Mouse (Mus musculus) granulocyte monocyte progenitor cell, adult 5-6 weeks (primary cell): ENCODE measurements at regions not wholly inside any gene's neighbourhood (a gene's known extent, or its start where the extent isn't known, plus 50 kb on each side); places are given as distances from the start of the nearest gene placed in this dataset.

Experiments
- ATAC-seq: replicated peaks from 2 replicates; pipeline ENCODE4 v1.8.0; 2016; ENCODE audit warnings: mild to moderate bottlenecking, moderate TSS enrichment, inconsistent platforms; ENCODE audit not compliant: poor library complexity, severe bottlenecking

DNA sequence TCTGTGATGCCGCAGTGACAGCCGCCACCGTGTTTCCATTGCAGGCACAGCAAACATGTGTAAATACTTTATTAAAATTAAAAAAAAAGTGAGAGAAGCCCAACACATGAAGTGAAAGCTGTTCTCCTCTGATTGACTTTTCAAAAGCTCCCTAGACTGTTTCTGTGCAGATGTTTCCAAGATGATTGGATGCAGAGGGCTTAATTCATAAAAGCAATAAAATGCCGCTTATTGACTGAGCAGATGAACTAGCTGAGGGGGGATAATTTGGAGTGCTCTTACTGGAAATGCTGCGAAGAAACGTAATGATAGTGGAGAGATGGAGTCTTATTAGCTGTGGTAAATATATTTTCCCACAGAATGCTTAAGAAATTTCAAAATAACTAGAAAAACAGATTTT is 170.4 kb downstream of the Rnf144a start:
- ATAC-seq = no peak

DNA sequence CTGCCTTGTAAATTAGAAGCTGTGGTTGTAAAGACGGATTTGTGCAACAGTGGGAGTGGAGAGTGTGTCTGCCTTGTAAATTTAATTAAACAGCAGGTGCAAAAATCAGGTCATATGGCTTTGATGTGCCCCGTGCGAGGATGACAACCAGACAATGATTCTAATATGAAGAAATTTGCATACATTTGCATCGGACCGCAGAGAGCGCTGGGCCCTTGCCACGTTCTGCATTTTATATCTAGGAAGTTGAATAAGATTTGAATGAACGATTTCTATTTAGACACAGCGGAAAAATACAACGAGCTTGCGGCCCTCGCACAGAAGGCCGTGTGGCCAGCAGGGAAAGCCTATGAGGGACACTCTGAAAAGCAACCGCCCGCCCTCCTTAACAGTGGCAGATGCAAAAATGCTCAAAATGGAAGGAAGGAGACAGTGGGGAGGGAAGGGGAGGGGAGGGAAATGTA is 187.5 kb downstream of the Rnf144a start:
- no peak for ATAC-seq

DNA sequence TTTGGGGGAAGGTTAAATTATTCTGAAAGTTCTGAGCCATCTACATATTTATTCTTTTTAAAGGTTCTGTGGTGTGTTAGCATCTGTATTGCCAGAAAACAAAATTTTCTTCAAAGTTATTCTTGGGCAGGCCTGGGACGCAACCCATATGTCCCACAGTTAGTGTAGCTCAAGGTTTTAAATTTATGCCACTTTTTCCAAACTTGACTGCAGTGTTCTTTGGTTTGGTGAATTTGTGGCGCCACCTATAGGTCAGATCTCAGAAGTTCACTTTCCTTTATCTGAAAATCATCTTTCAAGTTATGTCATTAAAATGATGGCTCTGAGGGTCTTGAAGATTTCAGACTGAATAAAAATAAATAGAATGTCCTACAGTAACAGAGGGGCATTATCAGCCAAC is 188.7 kb downstream of the Rnf144a start:
- ATAC-seq = peak; percentile 17; the same call in 1 of the 2 replicates

DNA sequence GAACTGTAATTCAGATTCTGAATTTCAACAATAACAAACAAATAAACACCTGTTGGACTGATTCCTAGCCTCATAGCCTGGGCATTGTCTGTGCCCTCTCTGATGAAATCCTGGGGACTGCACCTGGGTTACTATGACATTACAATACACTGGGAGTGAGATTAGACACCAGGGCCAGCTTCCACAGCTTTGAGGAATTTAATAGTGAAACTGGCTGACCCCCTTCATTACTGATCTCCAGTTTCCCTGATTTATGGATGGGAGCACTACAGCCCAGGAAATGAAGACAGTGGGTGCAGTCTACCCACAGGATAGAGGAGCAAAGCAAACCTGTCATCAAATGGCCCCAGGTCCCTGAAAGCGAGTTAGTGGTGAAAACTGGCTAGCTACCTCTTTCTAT is 202.6 kb downstream of the Rnf144a start:
- ATAC-seq = no peak

DNA sequence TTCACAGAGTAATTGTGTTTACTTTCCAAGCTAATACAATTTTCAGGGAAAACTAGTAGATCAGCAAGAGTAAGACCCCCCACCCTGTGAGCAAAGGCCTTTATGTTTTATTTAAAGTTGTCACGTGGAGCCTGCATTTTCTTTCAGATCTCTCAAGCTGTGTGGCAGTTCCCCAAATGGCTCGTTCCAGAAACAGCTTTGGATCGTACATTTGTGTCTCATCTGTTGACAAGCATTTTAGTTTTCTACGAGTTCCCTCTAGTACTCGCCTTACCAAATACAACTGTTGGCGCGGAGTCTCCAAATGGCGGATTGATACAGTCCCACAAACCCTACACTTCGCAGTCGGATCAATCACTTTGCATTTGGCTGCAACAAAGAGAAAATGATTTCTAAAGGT is 203.6 kb downstream of the Rnf144a start:
- ATAC-seq = no peak

DNA sequence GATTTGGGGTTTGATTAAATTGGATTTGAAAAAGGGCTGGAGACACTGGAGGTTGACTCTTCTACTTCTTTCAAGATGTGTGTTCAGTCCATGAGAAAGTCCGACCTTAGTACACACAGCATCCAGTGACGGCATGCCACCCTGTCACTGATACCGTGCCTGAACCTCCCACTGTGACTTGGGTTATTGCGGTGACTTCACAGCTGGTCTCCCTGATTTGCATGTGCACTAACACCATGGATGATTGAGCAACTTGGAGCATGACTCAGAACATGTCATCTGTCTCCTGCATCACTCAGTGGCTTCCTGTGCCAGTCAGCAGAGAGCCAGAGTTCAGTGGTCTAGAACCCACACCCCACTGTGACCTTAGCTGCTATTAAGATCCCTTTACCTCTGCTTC is 208.3 kb downstream of the Rnf144a start:
- ATAC-seq = peak; percentile 92

DNA sequence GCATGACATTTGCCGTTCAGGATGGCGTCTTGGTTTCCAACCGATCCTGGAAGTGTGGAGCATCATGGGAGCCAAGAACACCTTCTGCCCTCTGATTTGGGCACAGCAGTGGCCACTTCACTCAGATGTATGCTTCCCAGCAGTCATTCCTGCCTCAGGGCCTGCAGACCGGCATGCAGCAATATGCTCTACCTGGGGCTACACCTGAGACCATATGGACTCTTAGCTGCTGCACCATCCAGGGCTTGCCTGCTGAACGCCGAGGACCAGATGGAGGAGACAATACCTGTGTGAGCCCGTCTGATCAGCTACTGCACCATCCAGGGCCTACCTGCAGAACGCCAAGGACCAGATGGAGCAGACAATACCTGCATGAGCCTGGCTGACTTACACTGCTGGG is 209.0 kb downstream of the Rnf144a start:
- no peak for ATAC-seq

DNA sequence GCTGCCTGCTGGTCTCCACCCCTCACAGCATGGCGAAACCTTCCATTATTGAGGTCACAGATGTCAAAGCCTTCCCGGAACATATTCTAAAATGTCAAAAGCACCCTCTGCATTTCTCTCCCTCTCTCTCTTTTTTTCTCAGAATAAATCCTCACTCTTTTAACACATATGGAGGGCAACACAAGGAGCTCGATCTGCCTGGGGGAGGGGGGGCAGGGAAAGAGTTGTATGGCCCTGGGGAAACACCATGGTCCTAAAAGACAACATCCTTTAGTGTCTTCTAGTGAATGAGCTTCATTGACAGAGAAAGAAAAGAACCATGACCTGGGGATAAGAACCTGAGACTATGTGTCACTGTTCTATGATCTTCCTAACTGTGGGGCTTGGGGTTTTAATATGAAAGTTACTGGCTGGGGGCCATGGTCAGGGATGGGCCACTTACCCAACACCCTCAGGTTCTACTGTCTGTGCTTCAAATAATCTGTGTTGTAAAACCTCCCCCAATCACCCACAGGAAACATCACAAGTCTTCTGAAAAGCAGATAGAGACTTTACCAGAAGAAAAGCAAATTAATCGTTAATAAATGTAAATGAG is 223.0 kb downstream of the Rnf144a start:
- ATAC-seq = no peak

DNA sequence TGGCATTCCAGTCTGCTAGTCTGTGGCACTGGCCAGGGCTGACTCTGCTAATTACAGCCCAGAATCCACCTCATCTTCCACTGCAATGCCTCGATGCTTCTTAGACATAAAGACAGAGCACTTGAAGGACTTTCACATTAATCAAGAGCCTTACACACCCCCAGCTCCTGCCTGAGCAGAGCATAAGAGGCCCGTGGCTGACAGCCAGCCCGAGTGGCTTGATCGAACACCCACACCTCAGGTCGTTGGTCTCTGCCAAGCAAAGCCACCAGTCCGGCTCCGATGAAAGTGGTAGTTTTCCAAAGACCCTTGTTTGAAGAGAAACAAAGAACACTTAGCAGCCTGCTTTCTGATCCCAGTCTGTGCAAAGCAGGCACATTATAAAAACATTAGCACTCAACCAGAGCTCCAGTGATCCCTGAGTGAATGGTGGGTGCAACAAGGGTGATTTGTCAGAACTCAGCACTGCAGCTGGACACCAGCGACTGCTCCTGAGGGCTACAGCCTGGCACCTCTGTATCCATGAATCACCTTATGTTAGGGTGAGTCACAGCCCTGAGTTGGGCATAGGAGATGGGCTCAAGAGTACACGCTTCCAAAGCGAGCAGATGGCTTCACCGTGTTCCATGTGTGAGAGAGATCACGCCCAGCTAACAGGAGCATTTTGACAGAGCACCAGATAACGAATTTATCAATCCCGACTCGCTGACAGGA is 223.6 kb downstream of the Rnf144a start:
- no peak for ATAC-seq

DNA sequence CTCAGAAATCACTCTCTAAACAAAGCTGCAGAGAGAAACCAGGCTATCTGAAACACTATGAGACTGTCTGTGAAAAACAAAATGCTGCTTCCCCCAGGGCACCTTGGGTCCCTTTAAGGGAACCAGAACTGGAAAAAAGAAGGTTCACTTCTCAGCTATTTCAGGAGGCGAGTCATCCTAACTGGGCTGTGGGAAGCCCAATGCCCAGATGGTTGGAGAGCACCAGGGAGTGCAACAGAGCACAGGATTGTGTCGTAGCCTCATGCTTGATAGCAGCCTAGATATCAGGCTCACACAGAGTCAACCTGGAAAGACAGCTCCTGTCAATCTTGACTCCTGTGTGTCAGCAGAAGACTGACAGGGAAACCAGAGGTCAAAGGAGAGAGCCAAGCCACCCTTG is 226.1 kb downstream of the Rnf144a start:
- no peak for ATAC-seq

DNA sequence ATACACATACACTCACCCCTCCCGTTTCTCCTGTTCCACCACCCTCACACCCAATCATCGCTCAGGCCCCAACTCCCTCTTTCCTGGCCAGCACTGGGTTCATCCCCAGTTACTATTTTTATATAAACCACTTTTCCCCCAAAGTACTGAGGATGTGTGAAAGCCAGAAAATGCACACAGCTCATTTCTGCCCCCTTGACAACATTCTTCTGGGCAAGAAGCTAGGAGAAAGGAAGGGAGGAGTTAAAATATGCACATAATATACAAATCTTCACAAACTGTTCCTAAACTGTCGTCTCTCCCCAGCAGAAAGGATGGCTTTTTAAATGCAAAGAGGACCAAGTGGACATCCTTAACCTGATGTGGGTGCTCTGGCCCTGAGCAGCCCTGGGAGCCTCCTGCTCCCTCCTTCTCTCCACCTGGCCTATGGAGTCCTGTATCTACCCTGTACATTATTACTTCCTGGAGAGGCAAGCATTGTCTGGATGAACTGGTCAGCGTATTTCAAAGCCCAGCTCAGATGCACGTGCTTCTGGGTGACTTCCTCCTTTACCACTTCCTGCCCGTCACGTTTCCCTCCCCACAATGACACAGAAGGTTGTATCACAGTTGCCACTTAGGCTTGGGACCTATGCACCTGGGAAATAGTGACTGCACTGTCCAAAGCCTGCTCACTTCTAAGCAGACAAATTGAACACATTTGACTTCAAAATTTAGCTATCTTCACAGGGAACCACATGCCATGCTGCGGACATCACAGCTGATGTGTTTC is 227.8 kb downstream of the Rnf144a start:
- peak; percentile 84 for ATAC-seq

DNA sequence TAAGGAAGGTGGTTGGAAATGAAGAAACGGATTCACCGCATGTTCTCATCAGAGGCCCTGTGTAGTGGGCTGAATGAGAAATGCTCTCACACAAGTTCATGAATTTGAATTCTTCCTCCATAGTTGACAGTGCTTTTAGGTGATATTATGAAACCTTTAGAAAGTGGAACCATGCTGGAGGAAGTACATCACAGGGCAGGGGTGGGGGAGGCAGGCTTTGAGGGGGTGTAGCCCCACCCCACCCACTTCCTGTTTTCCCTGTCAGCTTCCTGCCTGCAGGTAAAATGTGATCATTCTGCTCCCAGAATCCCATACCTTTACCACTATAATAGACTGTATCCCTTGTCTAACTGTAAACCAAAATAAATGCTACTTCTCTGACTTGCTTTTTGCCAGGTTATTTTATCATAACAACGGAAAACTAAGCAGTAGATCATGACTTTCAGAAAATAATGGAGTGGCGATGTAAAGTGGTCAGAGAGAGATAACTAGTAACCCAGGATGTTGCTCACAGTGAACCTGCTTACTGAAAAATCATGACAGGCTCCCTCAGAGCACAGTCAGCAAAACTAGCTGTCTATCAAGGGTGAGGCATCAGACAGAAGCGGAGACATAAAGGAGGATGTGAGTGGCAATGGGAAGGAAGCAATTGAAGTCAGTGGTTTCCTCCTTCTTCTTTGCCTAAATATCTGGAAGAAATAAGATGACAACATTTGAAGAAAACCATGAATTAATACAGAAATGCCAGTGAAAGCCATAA is 230.2 kb downstream of the Rnf144a start:
- peak; percentile 78 for ATAC-seq

DNA sequence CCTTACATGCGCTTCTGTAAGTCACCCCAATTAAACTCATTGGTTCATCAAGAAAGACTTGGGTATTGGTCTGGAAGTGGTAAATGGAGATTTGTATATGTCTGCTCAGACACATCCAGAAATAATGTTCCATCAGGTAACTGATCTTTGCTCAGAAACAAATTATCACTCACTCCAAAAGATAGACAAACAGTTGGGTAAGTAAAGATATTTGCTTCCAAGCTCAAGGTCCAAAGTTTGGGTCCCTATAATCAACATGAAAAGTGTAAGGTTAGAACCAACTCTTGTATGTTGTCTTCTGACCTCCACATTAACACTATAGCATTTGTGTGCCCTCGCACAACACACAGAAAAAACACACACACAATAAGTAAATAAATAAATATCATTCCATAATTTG is 232.0 kb downstream of the Rnf144a start:
- ATAC-seq = no peak

DNA sequence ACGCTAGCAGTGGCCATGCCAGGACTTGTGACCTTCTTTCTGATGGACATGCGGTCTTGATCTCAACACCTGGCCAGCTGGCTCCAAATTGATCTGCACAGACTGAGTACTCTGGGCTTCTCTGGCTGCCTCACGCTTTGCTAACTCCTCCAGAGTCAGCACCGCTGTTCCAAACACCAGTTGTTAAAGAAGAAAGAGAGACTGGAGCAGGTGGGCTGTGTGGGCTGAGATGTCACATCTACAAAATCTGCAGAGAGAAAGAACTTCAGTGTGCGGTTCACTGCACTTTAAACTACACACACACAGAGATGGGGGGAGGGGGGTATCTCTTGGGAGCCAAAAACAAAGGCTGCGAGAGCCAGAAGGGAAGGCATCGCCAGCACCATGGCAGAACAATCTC is 234.2 kb downstream of the Rnf144a start:
- ATAC-seq = no peak

DNA sequence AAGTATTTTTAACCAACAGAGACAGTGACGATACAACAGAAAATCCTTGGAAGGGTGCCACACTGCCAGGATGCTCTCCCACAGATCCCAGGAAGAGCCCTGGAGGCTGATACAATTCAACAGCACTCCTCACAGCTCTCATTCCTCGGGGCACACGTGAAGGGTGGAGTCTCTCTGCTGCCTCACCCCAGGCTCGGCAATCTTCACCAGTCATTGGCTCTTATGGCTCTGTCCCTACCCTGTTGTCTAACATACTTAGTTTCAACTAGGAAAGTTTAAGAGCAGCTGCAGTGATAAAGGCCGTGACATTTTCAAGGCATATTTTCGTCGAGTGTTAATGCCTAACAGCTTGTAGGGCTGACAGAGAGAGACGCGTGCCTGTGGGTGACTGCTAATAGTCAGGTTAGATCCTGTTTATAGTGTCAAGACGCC is 238.8 kb downstream of the Rnf144a start:
- no peak for ATAC-seq

DNA sequence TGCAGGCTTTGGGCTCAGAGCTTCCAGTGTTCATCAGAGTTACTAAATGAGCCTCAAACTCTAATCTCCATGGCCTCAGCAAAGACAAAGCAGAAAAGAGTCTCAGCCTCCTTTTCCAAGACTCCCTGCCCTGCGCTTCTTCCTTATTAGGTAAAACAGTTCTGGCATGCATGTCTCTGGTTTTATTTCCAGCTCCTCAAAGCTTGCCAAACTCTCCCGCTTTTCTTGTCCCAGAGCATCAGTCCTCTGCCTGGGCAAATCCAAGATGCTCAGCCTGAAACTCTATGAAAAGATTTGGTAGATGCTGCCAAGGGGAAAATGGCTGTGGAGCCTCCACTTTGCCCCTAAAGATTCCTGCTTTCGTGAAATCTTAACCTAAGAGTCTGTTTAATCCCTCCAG is 251.6 kb downstream of the Rnf144a start:
- ATAC-seq = no peak

DNA sequence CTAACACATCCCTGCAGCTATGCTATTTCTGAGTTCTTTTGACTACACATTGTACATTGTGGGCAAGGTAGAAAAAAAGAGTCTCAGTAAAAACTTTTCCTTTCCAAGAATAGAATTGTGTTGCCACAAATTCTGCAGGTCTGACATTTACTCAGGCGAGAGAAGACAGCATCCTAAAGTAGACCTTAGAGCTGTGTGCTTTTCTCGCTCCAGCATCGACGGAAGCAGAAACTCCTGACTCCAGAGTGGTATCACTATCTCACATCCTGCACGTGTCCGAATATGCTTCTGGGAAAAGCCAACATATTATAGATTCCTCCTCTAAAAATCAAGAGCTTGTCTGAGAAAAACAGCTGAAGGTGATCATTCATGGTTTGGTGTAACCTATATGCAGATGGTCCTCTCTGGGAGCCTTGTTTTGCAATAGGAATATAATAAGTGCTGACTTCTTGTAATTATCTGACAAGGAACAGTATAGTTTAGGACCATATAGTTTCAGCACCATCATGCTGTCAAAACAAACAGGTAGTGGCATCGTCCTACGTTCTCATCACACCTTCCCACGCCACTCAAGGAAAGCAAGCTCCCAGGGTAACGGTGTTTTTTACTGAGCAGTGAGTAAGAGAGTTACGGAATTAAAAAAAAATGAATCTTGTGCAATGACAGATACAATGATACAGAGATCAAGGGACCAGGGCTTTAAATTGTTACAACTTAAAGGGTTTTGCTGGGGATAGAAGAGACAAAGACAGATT is 254.0 kb downstream of the Rnf144a start:
- no peak for ATAC-seq

DNA sequence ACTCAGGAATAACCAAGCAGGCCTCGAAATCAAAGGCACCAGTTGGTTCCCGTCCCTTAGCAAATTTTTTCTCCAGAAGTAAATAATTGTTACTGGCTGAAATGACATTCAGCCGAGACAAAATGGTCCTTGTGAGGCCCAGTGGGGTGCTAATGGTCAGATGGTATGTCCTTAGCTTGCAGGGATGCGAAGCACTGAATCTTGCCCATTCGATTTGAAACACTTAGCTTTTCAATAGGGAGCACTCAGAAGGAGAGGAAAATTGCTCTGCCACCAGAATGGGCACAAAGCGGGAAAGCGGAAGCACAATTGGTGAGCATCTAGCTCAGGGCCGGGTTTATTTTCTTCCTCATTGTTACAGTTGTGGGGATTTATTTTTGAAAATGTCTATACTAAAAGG is 262.1 kb downstream of the Rnf144a start:
- ATAC-seq = no peak

DNA sequence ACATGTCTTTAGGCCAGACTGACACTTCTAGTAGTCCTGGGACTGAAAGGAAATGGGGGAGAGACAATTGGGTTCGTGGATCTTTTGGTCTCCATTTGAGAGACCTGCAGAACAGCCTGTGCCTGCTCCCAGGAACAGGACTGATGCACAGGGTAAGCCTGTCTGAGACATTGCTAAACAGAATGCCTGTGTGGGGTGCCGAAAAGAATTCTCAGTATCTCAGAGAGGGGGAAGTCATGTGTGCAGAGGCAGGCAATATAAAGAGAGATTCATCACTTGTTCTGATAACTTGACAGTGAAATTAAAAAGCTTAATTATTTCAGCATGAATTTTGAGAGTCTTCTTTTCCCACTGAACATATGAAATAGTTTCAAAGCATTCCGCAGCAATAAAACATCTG is 268.7 kb downstream of the Rnf144a start:
- no peak for ATAC-seq

DNA sequence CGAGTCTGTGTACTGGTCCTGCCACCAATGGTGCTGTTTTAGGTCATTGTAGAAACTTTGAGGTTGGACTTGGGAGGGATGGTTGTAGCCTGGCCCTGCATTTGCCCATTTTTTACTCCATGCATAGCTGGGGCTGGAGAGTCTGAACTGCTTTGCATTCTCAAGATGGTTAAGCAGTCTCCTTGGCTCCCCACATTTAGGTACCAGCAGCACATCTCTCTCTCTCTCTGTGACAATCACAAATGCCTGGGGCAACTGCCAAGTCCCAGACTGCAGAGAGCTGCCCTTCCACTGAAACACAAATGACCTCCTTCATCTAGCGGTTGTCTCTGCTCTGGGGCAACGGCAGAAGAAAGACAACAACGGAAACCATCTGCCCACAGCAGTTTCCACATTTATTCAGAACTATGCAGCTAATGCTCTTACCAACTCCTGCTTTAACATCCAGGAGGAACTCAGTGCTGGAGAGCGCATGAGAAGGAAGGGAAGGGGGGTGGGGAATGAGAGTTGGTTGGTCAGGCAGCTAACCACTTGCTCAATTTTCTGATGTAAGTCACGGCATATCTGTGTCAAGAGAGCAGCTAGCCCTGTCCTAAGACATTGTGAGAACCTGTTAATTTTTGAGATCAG is 269.9 kb downstream of the Rnf144a start:
- peak; percentile 98 for ATAC-seq
